Mouse (Mus musculus): ENCODE measurements at regions not wholly inside any gene's neighbourhood (a gene's known extent, or its start where the extent isn't known, plus 50 kb on each side); places are given as distances from the start of the nearest gene placed in this dataset.

DNA sequence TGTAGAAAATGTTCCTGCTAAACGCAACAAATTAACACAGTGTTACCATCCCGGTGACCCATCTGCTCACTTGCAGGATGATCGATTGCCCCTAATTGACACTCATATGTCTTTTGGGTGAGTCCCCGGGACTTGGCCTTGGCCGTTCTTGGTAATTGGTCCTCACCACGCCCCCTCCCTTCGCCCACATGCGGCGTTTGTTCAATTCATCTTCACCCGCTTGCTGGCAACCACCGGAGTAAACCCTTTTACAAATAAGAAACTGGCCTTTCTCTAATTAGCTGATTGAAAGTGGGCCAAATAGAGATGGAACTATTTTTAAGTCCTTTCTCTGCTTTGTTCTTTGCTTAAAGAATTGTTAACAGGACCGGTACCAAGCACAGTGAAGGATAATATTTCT, 234.7 kb upstream of the Ajap1 start:
- in situ Hi-C loops (cut with MboI, MseI), result no loop called here

DNA sequence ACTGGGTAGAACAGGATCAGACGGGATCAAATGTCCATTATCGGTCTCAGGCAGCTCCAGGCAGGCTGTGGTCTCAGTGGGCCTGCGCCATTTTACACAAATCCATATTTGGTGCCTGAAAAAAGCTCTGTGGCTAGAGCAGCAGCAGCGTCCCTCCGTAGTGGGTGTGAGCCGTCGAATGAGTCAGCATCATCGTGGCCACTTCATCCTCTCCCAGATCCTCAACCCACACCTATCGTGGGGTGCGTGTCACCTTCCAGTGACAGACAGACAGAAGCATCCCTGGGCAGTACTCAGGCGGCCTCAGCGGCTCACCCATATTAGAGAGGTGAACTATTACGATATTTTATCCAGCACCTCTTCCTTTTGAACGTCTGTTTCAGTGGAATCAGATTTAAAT, 233.0 kb upstream of the A430005L14Rik start:
- in situ Hi-C loops (cut with MboI, MseI), result loop anchor here (10.0 kb wide), 1 partner anchor 1081 kb away; no protein-coding TSS in a partner anchor

DNA sequence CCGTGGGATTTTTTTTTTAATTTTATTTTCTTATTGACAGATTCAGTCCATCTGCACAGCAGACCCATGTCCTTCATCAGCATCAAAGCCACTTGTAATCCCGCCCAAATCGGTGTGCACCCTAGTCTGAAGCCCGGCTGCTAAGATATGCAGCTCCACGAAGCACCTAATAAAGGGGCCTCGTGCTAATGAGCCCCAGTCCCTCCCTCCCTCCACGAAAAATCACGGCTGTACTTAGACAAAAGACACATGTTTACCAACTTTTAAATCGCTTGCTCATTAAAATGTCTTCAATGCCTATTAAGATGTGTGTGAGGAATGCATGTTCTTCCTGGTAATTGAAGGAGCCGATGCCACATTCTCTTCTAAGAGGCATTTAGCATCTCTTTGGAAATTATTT, 229.8 kb upstream of the A430005L14Rik start:
- in situ Hi-C loops (cut with MboI, MseI), result loop anchor here (10.0 kb wide), 1 partner anchor 1078 kb away; no protein-coding TSS in a partner anchor

DNA sequence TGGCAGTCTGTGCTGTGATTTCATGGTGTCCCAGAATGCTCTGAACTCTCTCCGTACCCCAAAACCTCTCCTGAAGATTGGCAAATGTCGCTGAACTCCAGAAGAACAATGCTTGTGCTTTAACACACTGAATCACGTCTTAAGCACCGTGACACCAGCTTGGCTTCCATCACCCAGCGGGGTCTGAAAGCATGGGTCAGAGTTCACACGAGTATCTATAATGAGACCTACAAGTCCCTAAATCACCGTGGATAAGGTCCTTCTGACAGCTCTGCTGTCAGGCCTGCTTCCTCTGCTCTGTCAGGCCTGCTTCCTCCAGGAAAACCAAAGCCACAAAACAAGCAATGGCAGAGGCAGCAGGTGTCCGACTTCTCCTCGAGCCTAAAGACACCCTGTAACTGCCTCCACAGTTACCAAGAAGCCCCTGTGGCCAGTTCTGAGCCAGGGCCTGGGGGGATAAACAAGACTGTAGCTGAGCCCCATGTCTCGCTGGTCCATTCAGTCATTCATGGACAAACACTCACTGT, 229.1 kb upstream of the A430005L14Rik start:
- in situ Hi-C loops (cut with MboI, MseI), result loop anchor here (10.0 kb wide), 1 partner anchor 1077 kb away; no protein-coding TSS in a partner anchor

DNA sequence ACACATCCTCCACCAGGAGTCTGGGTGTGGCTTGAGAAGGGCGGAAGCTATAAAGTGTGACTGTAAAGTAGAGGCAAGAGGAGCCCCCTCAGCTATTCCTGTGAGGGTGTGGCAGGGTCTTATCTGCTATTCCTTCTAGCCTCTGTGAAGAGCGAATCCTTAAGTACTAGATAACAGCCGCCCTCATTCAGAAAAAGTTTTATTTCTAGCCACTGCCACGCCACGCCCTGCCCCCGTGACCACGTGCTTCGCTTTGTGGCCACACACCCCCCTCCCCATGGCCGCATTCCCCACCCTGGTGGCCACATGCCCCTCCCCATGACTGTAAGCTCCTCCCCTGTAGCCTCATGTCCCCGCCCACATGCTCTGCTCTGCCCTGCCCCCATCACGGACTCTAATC, 218.9 kb upstream of the A430005L14Rik start:
- in situ Hi-C loops (cut with MboI, MseI), result no loop called here

DNA sequence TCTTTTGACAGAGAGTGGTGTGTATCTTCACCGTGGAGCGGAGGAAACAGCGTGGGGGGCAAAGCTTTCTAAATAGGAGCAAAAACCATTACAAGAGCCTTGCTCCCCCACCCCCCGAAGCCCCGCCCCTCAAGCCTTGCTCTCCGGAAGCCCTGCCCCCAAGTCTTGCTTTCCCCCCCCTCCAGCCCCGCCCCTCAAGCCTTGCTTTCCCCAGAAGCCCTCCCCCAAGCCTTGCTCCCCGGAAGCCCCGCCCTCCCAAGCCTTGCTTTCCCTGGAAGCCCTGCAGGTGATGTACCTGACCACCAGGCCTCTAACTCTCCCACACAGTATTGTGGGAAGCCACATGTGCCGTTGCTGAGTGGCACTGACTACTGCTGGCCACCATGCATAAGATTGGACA, 214.8 kb upstream of the A430005L14Rik start:
- in situ Hi-C loops (cut with MboI, MseI), result no loop called here

DNA sequence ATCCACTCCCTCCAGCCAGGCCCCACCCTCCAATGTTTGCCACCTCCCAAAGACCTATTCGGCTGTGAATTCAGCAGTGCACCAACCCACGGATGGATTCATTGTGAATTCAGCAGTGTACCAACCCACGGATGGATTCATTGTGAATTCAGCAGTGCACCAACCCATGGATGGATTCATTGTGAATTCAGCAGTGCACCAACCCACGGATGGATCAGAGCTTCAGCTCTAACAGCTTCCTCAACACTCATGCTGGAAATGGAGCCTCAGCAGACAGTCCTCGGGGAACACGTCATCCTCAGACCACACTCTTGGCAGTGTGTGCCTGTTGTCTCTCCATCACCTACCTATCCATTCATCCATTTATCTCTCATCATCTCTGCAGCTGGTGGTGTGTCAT, 204.2 kb upstream of the A430005L14Rik start:
- in situ Hi-C loops (cut with MboI, MseI), result no loop called here

DNA sequence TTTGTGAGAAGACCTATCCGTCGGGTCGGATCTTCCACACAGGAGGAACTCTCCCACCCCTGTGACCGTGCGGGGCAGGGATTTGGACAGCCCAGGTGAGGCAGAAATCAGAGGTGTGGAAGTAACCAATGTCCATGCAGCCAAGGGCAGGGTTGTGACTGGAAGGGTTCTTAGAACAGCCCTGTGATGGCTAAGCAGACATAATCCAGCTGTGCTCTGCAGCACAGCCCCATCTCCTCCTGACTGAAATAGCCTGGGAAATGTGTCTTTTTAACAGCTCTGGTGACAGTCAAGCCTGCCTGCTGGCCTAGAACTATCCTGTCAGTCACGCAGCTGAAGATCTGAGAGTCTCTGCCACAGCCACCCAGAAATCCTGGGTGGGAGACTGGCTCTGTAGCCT, 198.7 kb upstream of the A430005L14Rik start:
- in situ Hi-C loops (cut with MboI, MseI), result no loop called here

DNA sequence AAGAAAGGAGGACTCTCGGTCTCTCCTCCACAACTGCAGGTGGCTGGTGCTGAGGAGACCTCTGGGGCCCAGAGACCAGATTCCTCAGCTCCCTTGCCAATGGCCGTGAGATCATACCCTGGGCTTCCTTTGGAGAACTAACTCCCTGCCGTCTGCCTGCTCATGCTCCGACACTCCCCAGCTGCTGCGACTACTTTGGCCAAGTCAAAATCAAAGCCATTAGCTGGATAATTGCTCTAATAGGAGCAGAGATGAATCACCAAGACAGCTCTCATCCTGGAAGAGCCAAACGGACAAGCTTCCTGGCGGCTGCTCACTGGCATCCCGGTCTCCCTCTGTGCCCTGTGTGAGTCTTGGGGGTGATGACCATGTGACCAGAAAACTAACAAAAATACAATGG, 198.3 kb upstream of the A430005L14Rik start:
- in situ Hi-C loops (cut with MboI, MseI), result no loop called here

DNA sequence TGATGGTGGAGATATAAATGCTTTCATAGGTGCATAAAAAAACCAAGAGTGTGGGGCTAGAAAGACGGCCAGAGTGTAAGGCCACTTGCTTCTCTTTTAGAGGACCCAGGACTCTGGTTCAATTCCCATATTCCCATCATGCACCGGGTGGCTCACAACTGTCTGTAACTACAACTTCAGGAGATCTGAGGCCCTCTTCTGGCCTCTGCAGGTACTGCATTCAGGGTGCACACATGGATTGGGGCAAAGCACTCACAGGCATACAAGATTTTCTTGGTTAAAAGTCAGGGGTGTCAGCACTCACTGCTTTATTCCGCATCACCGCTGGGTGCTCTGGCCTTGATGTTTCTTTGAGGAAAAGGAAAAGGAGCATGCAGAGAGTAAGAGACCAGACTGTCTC, 196.1 kb upstream of the A430005L14Rik start:
- in situ Hi-C loops (cut with MboI, MseI), result loop anchor here (5.0 kb wide), 1 partner anchor 59 kb away; no protein-coding TSS in a partner anchor

DNA sequence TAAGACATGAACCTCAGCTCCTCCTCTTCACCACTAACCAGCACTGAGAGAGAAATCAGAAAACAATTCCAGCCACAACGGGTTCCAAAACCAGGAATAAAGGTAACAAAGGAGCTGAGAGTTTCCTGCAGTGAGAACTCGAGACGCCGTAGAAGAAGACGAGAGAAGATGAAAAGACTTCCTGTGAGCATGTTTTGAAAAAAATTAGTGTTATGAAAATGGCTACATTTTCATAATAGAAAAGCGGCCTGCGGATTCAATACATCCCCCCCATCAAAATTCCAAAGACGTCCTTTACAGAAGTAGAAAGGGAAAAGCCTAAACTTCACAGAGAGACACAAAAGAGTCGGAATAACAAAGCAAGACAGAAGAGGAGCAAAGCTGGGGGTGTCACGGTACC, 193.6 kb upstream of the A430005L14Rik start:
- in situ Hi-C loops (cut with MboI, MseI), result loop anchor here (5.0 kb wide), 1 partner anchor 61 kb away; no protein-coding TSS in a partner anchor

DNA sequence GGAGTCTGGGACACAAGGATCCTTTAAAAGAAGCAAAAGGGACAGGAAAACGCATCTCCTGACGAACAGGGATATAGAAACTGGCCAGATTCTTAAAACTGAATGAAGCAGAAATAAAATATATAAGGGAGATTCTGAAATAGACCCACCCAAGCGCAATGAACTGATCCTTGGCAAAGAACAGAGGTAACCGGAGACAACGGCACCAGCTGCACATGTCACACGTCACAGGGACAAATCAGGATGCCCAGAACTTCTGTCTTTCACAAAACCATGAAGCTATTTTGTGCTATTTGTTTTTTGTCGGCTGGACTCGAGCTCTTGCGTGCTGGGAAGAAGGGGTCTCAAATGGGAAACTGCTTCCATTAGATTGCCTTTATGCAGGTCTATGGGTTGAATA, 189.3 kb upstream of the A430005L14Rik start:
- in situ Hi-C loops (cut with MboI, MseI), result no loop called here

DNA sequence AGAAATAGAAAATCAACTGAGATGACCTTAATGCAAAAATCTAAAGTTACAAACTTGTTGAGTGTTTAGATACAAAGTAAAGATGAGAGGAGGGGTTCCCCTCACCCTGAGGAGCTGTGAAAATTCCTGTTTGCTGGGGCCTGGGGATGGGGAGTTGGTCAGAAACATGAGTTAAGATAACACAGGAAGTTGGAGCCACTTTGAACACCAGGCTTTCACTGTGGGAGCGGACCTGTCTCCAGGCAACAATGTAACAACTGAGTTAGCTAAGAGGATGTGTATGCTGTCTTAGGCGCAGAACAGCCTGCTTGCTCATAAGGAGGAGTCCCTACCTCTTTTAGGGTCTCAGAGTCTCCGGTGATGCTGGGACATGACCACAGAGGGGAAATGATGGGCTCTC, 188.7 kb upstream of the A430005L14Rik start:
- in situ Hi-C loops (cut with MboI, MseI), result no loop called here

DNA sequence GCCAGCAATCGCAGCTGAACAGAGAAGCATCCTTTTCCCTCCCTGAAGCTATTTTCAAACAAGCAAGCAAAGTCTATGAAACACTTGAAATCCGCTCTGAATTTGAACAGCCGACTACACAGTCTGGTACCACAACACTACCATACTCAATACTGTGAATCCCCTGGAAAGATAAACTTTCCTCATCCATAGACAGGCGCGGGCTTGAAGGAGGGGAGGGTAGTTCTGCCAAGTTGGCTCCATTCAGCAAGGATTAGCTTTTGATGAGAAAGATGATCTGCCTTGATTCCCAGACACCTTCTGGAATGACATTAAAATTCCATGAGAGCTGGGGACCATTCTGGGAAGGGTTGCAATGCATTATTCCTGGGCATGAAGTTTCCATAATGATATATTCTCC, 186.4 kb upstream of the A430005L14Rik start:
- in situ Hi-C loops (cut with MboI, MseI), result no loop called here

DNA sequence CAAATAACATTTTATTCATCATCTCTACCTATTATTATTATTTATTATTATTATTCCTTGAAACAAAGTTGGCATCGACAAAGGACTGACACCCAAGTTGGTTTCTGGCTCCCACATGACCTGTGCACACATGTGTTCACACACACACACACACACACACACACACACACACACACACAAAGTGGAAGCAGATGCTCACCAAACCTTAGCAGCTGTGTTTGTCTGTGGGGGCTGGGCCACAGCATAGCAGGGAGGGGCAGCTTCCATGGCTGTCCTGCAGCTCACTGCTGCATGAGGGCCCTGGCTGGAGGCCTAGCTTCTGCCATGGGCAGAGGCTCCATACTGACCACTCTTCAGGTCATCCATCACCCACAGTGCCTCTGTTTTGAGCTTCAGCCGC, 176.5 kb upstream of the A430005L14Rik start:
- in situ Hi-C loops (cut with MboI, MseI), result no loop called here

DNA sequence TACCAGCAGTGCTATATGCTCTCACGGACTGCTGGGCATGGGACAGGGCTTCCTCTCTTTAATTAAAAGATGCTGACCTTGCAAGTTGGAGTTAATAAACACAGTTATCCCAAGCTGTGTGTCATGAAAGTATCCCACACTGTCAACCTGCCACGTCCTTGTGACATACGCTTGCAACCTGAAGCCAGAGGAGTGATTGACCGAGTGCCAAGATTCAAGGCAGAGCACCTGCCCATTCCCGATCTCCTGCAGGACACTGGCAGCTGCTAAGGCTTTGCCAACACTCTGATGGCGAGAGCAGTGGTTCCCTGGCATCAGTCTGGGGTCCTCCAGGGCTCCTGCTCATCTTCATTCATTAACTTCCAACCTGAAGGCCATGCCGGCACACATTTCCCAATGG, 175.8 kb upstream of the A430005L14Rik start:
- in situ Hi-C loops (cut with MboI, MseI), result no loop called here

DNA sequence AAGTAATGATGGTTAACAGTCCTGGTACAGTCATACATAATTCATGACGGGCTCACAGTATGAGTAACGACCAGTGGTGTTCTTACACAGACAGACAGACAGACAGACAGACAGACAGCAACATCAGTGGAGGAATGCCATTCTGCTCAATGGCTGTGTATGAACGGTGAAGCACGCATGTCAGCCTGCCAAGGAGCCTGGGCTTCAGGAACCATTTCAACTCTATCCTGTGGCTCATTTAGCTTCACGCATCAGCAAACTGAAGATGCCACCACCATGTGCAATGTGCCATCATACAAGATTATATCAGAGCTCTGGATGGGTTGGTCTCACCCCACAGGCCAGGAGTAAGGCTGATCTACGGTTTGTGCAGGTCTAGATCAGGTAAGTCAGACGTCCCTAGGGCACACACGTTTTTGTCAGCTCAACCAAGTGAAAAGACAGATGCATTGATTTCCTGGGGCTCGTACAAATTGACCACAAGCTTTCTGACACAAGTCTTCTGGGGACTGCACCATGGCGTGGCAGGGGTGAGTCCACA, 175.0 kb upstream of the A430005L14Rik start:
- in situ Hi-C loops (cut with MboI, MseI), result no loop called here

DNA sequence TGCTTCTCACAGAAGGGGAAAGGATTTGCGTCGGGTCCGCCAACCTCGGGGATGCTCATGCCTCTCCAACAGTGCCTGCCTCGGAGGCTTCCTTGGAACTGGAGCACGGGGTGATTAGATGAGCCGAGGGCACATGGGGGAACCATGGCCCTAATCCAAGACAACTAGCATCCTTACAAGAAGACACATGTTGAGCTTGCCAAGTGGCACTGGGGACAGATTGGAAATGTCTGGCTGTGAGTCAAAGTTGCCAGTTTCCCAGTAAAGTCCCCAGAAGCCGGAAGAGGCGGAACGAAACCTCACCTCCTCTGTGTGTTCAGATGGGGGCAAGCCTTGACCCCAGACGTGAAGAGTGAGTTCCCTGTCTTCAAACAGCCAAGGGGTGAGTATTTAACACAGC, 172.6 kb upstream of the A430005L14Rik start:
- in situ Hi-C loops (cut with MboI, MseI), result no loop called here

DNA sequence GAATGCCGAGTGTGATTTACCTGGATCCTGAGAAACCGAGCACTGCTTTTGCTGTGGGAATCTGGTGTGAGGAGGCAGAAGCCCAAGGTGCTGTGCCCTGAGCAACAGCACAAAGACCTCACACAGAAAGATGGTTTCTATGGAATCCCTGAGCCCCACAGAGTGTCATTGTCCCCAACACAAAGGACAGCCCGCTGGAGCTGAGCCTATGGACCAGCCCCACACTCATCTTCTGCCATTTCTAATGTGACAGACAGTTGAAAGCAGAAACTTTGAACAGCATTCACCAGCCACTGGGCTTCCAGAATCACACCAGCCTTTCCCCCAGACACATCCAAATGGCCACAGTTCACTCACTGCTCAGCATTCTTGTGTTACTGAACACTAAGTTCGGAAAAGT, 171.5 kb upstream of the A430005L14Rik start:
- in situ Hi-C loops (cut with MboI, MseI), result no loop called here

DNA sequence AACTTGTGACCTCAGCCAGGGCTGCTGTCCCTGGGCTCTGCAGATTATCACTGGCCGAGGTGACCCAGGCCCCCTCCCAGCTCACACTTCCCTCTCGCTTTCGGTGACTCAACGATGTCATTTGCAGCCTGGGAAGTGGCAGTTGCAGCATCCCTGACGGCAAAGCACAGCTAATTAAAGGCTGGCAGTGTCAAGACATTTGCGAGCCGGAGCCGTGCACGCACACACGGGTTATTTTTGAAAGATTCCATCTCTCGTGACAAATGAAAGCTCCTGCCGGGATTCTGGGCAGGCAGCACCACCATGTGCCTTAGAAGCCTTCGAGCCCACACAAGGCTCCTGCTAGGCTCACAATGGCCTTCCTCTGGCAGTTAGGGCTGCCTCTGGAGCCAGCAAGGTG, 164.7 kb upstream of the A430005L14Rik start:
- in situ Hi-C loops (cut with MboI, MseI), result no loop called here

DNA sequence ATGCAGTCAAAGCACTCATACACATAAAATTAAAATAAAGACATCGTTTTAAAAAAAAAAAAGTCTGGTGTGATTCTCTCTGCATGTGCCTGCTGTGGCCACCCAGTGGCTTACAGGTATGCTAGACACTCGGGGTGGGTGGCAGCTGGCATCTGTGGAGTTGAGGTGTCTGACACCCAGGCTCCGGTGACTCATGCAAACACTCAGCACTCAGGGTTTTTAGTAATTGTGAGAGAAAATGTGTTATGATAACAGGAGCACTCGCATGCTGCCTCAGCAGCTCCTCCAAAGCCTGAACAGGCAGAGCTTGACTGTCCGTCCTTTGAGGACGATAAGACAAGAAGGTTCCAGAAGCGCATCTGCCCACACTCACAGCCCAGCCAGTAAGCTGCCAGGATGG, 159.0 kb upstream of the A430005L14Rik start:
- in situ Hi-C loops (cut with MboI, MseI), result no loop called here

DNA sequence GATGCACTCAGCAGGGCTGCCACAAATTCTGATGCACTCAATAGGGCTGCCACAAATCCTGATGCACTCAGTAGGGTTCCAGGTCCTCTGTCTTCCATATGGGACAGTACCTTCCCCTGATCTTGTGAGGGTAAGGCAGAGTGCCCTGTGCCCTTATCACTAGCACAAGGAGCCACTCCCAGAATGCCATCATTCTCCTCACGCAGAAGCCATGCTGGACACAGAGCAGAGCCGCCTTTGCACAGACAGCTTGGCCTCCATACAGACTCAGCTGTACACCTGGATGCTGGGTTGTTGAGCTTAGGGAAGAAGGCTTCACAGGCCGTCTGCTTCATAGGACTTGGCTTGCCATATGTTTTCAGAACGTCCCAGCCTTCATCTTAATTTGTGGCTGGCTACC, 151.3 kb upstream of the A430005L14Rik start:
- in situ Hi-C loops (cut with MboI, MseI), result no loop called here

DNA sequence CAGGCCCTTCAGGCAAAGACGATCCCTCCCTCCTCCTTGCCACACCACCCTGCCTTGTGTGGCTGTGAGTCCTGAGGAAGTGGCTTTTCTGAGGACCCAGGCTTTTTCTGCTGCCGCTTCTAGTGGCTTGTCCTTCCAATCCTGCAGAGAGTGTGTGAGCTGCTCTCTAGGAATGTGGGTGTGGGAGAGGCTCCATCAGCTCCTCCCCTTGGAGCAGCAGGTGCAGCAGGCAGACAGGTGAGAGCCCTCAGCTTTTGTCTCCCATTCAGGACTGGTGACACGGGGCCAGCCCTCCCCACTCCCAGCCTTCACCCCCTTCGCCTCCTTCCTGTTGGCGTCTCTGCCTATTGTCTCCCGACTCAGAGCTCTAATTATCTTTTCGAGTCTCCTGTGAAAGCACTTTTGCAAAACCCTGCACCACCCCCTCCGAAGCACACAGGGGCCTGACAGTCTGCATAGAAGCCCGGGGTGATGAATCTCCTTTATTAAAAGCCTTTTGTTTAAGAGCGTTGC, 150.8 kb upstream of the A430005L14Rik start:
- in situ Hi-C loops (cut with MboI, MseI), result no loop called here

Measured in T-helper 2 cell (primary cell).